Mouse (Mus musculus): ENCODE measurements around the gene Abhd14b.

DNA sequence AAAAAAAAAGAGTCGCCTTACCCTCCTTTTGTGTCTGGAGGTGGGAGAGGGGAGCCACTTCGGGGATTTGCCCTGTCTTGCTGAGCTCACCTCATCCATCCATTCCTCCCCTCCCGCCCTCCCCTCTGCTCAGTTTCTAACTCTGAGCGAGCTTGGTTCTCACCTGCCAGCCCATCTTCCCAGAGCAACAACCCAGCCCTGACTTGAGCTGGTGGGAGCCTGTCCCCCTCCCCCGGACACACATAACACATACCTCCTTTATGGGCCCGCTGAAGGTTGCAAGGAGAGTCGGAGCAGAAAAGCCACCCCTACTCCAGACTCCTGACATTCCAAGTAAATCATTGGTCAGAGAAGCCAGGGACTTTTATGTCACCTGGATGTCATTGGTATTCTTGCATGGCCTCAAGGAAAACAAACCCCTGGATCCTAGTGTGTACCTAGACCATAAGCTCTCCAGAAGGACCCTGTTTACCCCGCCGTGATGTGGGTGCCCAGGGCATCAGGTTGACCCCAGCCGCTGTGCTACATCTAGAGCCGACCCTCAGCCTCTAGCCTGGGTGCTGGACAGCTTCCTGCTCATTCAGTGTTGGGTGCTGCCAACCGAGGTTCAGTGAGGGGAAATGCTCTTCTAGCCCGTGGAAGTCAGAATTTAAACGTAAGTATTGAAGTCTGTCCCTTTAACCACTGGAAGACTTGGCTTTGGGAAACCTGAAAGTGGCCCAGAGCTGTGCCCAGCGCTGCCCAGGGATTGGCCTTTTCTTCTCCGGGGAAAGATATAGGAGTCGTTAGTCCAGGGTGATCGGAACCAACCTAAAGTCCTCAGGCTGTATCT lies 26.0 kb upstream of the Abhd14b start:
- TF ChIP-seq HCFC1 (IDR thresholded peaks at IDR 0.05; ENCODE audit: borderline replicate concordance, insufficient read depth, low read length) = no peak
- TF ChIP-seq ZC3H11A (IDR thresholded peaks at IDR 0.05; ENCODE audit: borderline replicate concordance, low read depth, low read length) = no peak
- TF ChIP-seq MAFK (IDR thresholded peaks at IDR 0.05; ENCODE audit: insufficient read depth, low read depth, low read length) = no peak
- no peak for TF ChIP-seq ZNF384 (IDR thresholded peaks at IDR 0.05; ENCODE audit: low read depth, low read length)
- no peak for TF ChIP-seq CHD2 (IDR thresholded peaks at IDR 0.05; ENCODE audit: low read depth, low read length)
